Mouse (Mus musculus) thymus, adult 2 months (tissue): Measurements from ENCODE around the gene Adgrb3.

Experiments
- CTCF ChIP-seq: fragments of 200-500 bp; IDR thresholded peaks from 2 replicates; pipeline ENCODE4 v1.5.1; 2012; ENCODE audit warnings: mild to moderate bottlenecking, control low read depth, low read length, moderate library complexity, borderline replicate concordance; ENCODE audit not compliant: control insufficient read depth, poor library complexity, insufficient read depth; ENCODE audit errors: extremely low read depth
- POLR2A ChIP-seq: fragments of 200-500 bp; IDR thresholded peaks from 2 replicates; pipeline ENCODE4 v1.6.1; 2012; ENCODE audit warnings: mild to moderate bottlenecking, low read length, control low read depth, moderate library complexity; ENCODE audit not compliant: control insufficient read depth, poor library complexity, insufficient read depth; ENCODE audit errors: extremely low read depth

- TF ChIP-seq CTCF (no peak), POLR2A (no peak)
Measured at GRCm38 (mm10) chr1:25698702-25699250, 130.7 kb downstream of the Adgrb3 start.
